Mouse (Mus musculus) cortical plate, adult 2 months (tissue): ENCODE results near the gene Ckap4.

Source experiments
- CTCF ChIP-seq: fragments of 200-500 bp; IDR thresholded peaks from 2 replicates; pipeline ENCODE4 v1.5.1; 2011; ENCODE audit warnings: mild to moderate bottlenecking, control low read depth, low read length; ENCODE audit not compliant: insufficient read depth; ENCODE audit errors: extremely low read depth
- POLR2A ChIP-seq: fragments of 200-500 bp; IDR thresholded peaks from 2 replicates; pipeline ENCODE4 v1.6.1; 2011; ENCODE audit warnings: mild to moderate bottlenecking, low read length, control low read depth; ENCODE audit not compliant: insufficient read depth; ENCODE audit errors: extremely low read depth

GRCm38 (mm10) chr10:84576395-84577070 lies 42.7 kb upstream of the Ckap4 start, which contains the start of gene Tcp11l2:
- peak; percentile 68 for TF ChIP-seq POLR2A
- TF ChIP-seq CTCF: no peak
